Mouse (Mus musculus) heart, postnatal 0 days (tissue): ENCODE data around the gene Fate1. TPM values are rescaled to one million over a fixed set of nuclear protein-coding genes. Genes with fewer than 3 reads are reported as not detected.
A peak's percentile ranks its signal among the peaks of the same experiment; 100 is the strongest.

ENCODE experiments used
- ATAC-seq: fragments of 200-750 bp; cut with Nextera tagmentation; 2 replicates; pipeline ENCODE4 v1.8.0; 2017; ENCODE audit warnings: low read depth, moderate number of reproducible peaks, moderate library complexity; ENCODE audit not compliant: insufficient read depth
- DNase-seq: peaks from one replicate; pipeline ENCODE4 v3.0.0-alpha.2; 2016; ENCODE audit warnings: low spot score
- H3K27ac ChIP-seq: fragments of 300-500 bp; sonication (generic); 2 replicates; pipeline ENCODE4 v1.5.1; 2014; ENCODE audit warnings: low read depth, mild to moderate bottlenecking
- H3K27me3 ChIP-seq: fragments of 300-500 bp; sonication (generic); 2 replicates; pipeline ENCODE4 v1.6.1; 2014; ENCODE audit warnings: low read length, mixed read lengths; ENCODE audit not compliant: control insufficient read depth, insufficient read depth
- H3K36me3 ChIP-seq: fragments of 300-500 bp; sonication (generic); replicated peaks from 2 replicates; pipeline ENCODE4 v1.6.1; 2014; ENCODE audit warnings: low read length, mixed read lengths; ENCODE audit not compliant: control insufficient read depth, insufficient read depth
- H3K4me1 ChIP-seq: fragments of 300-500 bp; sonication (generic); 2 replicates; pipeline ENCODE4 v1.6.1; 2014; ENCODE audit warnings: antibody characterized with exemption; ENCODE audit not compliant: control insufficient read depth, insufficient read depth
- H3K4me2 ChIP-seq: fragments of 300-500 bp; sonication (generic); 2 replicates; pipeline ENCODE4 v1.6.1; 2014; ENCODE audit warnings: low read depth, mild to moderate bottlenecking, low read length, moderate library complexity
- H3K4me3 ChIP-seq: fragments of 300-500 bp; sonication (generic); 2 replicates; pipeline ENCODE4 v1.5.1; 2014; ENCODE audit warnings: low read depth, low read length
- H3K9ac ChIP-seq: fragments of 300-500 bp; sonication (generic); replicated peaks from 2 replicates; pipeline ENCODE4 v1.6.1; 2014; ENCODE audit warnings: low read depth, low read length, mixed read lengths
- H3K9me3 ChIP-seq: fragments of 300-500 bp; sonication (generic); replicated peaks from 2 replicates; pipeline ENCODE4 v1.6.1; 2016; ENCODE audit warnings: low read length; ENCODE audit not compliant: control insufficient read depth
- CTCF ChIP-seq: IDR thresholded peaks from 2 replicates; pipeline ENCODE4 v1.5.1; 2016; ENCODE audit warnings: antibody characterized with exemption, control low read depth, low read depth
- EP300 ChIP-seq: IDR thresholded peaks from 2 replicates; pipeline ENCODE4 v1.6.1; 2016; ENCODE audit warnings: antibody characterized with exemption, low read depth
- WGBS: fragments of 180-500 bp; shearing (Covaris S2); extraction: QIAGEN DNeasy Blood & Tissue Kit; methylation state at CpG from one replicate; pipeline ENCODE4 v1.1.7; 2014; 5-methylcytosine and 5-hydroxymethylcytosine counted together
- polyA plus RNA-seq: library from polyadenylated mRNA; unstranded; fragments of >200 nt; fragmentation: Nextera tagmentation; extraction: Ambion mirVana; gene quantifications from 2 replicates; pipeline ENCODE4 v1.2.1, GENCODE M21; 2015
- total RNA-seq: library from RNA; depleted of rRNA; stranded (reverse); fragments of >200 nt; gene quantifications from 2 replicates; pipeline ENCODE4 v1.2.3, GENCODE M21; 2014; ENCODE audit warnings: low replicate concordance

Gene Fate1
- total and polyA plus RNA-seq, 2 experiments from 2014 or later, result 0.16 TPM; not detected in 1

DNA sequence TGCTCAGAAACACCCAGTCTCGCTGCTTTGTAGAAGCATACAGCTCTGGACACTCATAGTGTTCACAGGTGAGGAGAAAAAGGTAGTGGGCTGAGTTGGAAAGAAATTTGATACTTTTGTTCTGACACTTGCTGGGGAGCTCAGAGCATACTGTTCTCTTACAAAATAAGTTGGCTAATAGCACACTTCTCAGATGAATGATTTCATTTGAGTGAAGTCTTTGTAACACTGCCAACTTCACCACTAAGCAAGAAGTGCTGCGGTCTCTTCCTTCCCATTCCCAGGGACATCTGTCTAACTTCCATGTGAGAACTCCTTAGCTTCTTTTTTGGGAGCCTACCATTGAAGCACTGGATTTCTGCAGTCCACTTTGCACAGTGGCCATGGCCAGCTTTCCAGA, 10.4 kb downstream of the Fate1 start:
- WGBS, result 55% methylated on average over 2 of the region's 2 CpGs
- H3K27ac ChIP-seq, result no peak overlapping the region

DNA sequence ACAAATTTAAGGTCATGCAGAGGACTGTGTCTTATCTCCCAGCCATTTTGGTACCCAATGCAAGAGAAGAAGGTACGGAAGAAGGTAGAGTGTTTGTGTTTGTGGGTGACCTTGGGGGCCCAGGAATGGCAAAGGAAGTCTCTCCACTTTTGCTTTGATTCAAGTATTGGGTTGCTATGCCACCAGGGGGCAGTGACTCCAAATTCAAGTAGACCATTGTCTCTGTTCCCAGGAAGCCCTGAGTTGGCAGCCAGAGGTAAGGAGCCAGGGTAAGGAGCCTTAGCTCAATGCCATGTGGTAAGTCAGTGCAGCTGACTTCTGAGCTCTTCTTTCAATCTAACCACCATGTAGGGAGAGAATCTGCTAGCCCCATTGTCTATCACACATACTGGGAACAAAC, 11.0 kb downstream of the Fate1 start:
- H3K4me2 ChIP-seq, result no peak overlapping the region
- H3K27me3 ChIP-seq, result no peaks in the 10 kb centered on the region
- TF ChIP-seq EP300, result no peak
- TF ChIP-seq CTCF, result peak; percentile 39
- DNase-seq (no peak), ATAC-seq (no peak)
- no peak overlapping the region for H3K9ac ChIP-seq
- no peak overlapping the region for H3K27ac ChIP-seq
- H3K36me3 ChIP-seq, result no peaks in the 10 kb centered on the region
- no peaks in the 10 kb centered on the region for H3K9me3 ChIP-seq
- H3K4me3 ChIP-seq, result no peak overlapping the region
- WGBS, result 69% methylated on average over 1 of the region's 1 CpGs
- H3K4me1 ChIP-seq, result no peaks in the 10 kb centered on the region

More for the DNA sequence above, 10.4 kb downstream of the Fate1 start:
- Histone ChIP-seq H3K27me3 (no peaks in the 10 kb centered on the region), H3K36me3 (no peaks in the 10 kb centered on the region), H3K4me1 (no peaks in the 10 kb centered on the region), H3K9me3 (no peaks in the 10 kb centered on the region), H3K4me3 (no peak overlapping the region), H3K4me2 (no peak overlapping the region), H3K9ac (no peak overlapping the region)
- no peak for TF ChIP-seq EP300
- no peak for TF ChIP-seq CTCF
- no peak for DNase-seq
- ATAC-seq, result no peak

DNA sequence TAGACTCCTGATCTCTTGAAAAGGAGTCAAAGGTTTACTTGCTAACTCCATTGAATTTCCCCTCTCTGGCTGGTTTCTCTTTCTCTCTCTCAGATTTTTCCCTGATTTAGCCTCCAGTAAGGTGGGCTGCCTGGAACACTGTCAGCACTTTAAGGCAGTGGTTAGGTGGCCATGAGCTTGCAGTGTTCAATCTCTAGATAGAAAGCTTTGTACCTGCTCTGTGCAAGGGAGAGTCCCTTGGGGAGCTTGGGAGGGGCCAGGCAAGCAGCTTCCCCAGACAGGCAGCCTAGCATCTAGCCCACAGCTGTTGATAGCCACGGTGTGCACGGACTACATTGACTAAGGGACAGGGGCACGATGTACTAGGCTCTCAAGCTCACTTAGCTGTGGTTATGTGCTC, 18.8 kb downstream of the Fate1 start, which contains the start of gene Cnga2:
Cnga2 (plus strand) TSS at position 301 of the 400 bp plus-strand sequence.
- Histone ChIP-seq H3K4me3 (no peak within 1 kb of the TSS), H3K9ac (no peak within 1 kb of the TSS), H3K27ac (no peak within 1 kb of the TSS), H3K9me3 (no peaks in the 10 kb centered on the region), H3K4me1 (no peaks in the 10 kb centered on the region), H3K4me2 (no peak within 1 kb of the TSS), H3K27me3 (no peaks in the 10 kb centered on the region), H3K36me3 (no peaks in the 10 kb centered on the region)
- no peak for DNase-seq
- WGBS, result 64% methylated on average over 3 of the region's 3 CpGs
- ATAC-seq, result no peak
- no peak for TF ChIP-seq CTCF
- no peak for TF ChIP-seq EP300

DNA sequence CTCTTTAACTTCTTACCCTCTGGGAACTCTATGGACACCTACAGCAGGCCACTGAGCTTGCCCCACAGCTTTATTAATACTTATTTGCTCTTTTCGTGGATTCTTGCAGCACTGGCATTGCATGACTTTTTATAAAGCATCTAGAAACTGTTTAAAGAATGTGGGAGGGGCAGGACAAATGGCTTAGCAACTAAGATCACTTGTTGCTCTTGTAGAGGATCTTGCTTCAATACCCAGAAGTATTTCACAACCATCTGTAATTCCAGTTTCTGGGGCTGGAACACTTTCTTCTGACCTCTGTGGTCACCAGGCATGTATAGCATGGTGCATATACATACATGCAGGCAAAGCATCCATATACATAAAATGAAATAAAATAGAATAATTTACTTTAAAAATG, 23.2 kb downstream of the Fate1 start:
- no peaks in the 10 kb centered on the region for H3K4me1 ChIP-seq
- 38% methylated on average over 1 of the region's 1 CpGs for WGBS
- no peak overlapping the region for H3K4me2 ChIP-seq
- H3K4me3 ChIP-seq, result no peak overlapping the region
- no peak for TF ChIP-seq CTCF
- no peak for TF ChIP-seq EP300
- no peak for ATAC-seq
- no peaks in the 10 kb centered on the region for H3K36me3 ChIP-seq
- no peaks in the 10 kb centered on the region for H3K9me3 ChIP-seq
- no peak for DNase-seq
- no peak overlapping the region for H3K9ac ChIP-seq
- no peaks in the 10 kb centered on the region for H3K27me3 ChIP-seq
- H3K27ac ChIP-seq, result no peak overlapping the region

DNA sequence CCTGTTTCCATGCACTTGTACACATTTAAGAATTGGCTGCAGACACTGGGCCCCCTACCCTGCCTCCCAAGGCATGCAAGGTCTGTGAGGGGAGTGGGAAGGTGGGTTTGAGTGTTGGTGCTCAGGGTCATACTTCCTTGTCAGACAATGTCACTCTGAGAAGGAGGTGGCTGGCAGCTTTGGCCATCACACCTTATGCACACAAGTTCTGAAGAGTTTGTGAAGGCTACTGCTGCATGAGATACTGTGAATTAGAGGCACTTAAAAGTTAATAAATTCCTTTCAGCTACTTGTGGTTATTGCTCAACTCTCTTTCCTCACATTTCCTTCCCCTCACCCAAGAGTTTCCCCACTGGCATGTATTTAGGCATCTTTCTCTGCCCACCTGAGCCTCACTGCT, 37.1 kb downstream of the Fate1 start:
- no peak for ATAC-seq
- Histone ChIP-seq H3K4me1 (no peaks in the 10 kb centered on the region), H3K4me2 (no peak overlapping the region), H3K27ac (no peak overlapping the region), H3K4me3 (no peak overlapping the region), H3K27me3 (no peaks in the 10 kb centered on the region), H3K36me3 (no peaks in the 10 kb centered on the region), H3K9me3 (no peaks in the 10 kb centered on the region), H3K9ac (no peak overlapping the region)
- TF ChIP-seq CTCF (no peak), EP300 (no peak)
- DNase-seq, result no peak

DNA sequence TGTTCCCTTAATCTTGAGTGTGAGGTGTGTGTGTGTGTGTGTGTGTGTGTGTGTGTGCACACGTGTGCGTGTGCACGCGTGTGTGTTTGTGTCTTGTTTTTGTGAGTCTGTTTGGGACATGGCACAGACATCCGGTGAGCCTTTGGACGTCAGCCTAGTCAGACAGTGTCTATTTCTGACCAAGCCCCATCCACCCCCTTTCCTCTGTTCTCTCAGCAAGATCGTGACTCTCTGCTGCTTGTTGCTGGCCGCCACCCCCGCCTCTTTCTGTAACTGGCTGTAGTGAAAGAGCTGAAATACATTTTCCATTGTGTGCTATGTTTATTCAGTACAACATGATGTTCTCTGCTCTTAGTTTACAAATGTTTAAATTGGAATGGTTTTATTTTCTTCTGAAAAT, 39.5 kb downstream of the Fate1 start:
- 46% methylated on average over 9 of the region's 9 CpGs for WGBS
- Histone ChIP-seq H3K9ac (no peak overlapping the region), H3K27ac (peak overlapping the region; percentile 64), H3K36me3 (no peaks in the 10 kb centered on the region), H3K4me2 (0 out of 2 replicates have a peak overlapping the region, but pooled peaks have one; percentile 1), H3K4me1 (no peaks in the 10 kb centered on the region), H3K9me3 (no peaks in the 10 kb centered on the region), H3K4me3 (no peak overlapping the region), H3K27me3 (no peaks in the 10 kb centered on the region)
- ATAC-seq, result peak; percentile 86
- TF ChIP-seq CTCF (no peak), EP300 (no peak)
- DNase-seq, result peak; percentile 39
